Mouse (Mus musculus) inflammation-experienced regulatory T-cells, adult 6 months (primary cell): ENCODE results near the gene Sf1. TPM values are rescaled to one million over a fixed set of nuclear protein-coding genes. Genes with fewer than 3 reads are reported as not detected.

Experiments used
- ATAC-seq: one replicate; pipeline ENCODE4 v1.8.0; 2017
- polyA plus RNA-seq, 3 experiments: library from polyadenylated mRNA; unstranded; fragments of 100-300 nt; shearing (Covaris generic); gene quantifications; one replicate each; pipeline ENCODE4 v1.2.1; 2017

The Sf1 gene
- polyA plus RNA-seq, 3 experiments from 2014 or later = 53.3 to 63.5 (median 59.1) TPM

- no peak for ATAC-seq
Observed at GRCm38 (mm10) chr19:6420481-6421210, 57.2 kb downstream of the Sf1 start.

DNA sequence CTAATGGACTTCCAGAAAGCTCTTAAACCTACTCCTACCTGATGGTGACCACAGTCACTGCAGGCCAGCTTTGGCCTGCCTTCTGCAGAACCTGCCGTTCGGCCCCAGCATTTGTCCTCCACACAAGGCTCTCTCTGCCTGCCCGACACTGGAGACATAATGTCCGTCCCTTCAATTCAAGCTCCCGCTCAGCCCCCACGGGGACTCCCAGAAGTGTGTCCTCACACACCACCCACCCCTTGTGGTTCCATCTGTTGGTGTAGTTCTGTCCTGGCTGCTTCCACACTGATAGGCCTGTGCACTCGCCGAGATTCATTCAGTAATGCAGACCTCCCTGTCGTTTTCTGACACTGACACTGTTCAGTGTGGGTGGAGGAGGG, 57.7 kb downstream of the Sf1 start:
- no peak for ATAC-seq

GRCm38 (mm10) chr19:6422014-6422413, 58.5 kb downstream of the Sf1 start:
- ATAC-seq = no peak

GRCm38 (mm10) chr19:6423241-6423640, 59.8 kb downstream of the Sf1 start:
- ATAC-seq = no peak

DNA sequence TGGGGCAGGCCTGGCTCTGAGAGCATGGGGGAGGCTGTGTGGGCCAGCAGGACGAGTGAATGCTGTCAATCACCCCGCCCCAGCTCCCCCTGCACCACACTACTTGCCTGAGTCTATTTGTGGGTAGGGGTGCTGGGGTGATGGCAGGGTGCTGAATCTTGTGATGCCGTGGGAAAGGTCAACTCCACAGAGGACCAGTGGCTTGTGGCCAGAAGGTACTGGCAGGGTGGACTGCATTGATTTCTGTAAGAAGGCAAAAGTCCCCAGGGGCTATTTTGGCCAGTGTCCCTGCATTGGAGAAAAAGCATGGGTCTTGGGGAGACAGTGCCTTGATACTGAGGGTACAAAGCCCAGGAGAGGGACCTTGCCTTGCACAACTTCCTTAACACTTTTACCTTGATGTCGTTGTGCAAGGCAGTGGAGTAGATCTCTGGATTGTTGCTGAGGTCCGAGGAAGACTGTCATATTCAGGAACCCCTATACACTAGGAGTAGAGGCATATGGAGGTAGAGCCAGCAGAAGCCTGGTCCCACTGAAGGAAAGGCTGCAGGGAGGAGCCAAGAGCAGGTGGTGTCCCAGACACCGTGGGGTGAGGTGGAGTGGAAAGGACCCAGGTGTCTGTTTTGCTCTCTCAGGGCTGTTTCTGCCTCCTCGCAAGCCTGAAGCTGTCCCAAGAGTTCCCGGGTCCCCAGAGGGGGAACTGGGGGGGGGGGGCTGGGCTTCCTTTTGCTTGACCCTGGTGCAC, 60.8 kb downstream of the Sf1 start:
- ATAC-seq = no peak

DNA sequence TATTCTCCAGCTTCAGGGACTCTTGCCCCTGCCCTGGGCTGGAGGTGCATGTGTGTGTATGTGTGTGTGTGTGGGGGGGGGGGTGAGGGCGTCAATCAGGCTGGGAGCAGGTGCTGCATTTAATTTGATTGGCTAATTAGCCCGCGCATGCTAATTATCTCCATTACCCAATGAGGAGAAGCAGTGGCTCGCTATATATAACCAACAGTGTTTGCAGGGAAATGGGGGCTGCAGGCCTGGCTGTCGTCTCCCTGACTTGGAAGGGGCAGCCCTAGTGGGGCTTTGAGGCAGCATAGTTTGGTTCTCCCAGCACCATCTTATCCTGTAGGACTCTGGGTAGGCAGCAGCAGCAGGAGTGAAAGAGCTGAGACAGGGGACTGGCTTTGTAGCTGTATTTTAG, 62.1 kb downstream of the Sf1 start:
- no peak for ATAC-seq

DNA sequence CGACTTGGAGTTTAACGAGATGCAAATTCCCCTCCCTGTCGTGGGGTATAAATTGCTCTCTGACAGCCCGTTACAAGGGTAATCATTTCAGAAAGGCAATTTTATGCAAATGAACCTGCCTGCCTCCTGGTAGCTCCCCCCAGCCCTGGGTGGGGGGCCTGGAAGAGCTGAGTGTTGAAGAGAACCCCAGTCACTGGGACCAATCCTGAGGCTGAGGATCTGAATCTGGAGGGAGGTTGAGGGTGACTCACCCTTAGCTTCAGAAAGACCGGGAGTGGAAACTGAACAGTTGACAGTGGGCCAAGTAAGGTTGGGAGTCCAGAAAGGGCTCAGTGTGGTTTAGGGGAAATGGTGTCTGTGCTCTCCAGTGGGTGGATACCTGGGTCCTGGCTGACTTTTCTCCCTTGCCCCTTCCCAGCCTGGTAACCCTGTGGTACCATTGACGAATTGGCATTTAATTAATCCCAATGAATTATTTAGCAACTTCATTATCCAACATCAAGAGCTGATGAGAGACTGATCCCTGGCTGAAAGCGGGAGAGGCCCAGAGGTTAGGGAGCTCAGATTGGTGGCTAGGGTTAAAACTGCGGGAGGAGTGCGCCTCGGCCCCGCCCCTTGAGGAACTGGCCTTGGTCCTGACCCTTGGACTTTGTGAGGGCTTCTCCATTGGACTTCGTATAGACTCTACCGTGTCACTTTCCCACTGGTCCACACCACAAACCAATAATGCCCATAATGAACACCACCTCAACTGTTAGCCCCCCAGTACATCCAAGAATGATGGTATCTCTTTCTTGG, 63.4 kb downstream of the Sf1 start:
- no peak for ATAC-seq

Other genes with a start within 250 kb of the Sf1 start
- 1 to 10 TPM; 1.4 to 4.4 (median 3.3) TPM for gene Sac3d1, start 245.0 kb upstream of the Sf1 start, polyA plus RNA-seq
- gene Snx15, start 235.4 kb upstream of the Sf1 start, polyA plus RNA-seq = 10 to 100 TPM; 17.2 to 21.8 (median 20.4) TPM
- gene Batf2, start 222.7 kb upstream of the Sf1 start, polyA plus RNA-seq = not detected
- 10 to 100 TPM; 14.3 to 31.0 (median 21.9) TPM for gene Arl2, start 222.1 kb upstream of the Sf1 start, polyA plus RNA-seq
- under 1 TPM in 2 of 3 experiments, not detected in 1; 0.55 to 0.79 TPM for gene Majin, start 179.3 kb upstream of the Sf1 start, polyA plus RNA-seq
- gene Gpha2, start 137.3 kb upstream of the Sf1 start, polyA plus RNA-seq = not detected
- 1 to 10 TPM; 1.7 to 3.3 (median 2.2) TPM for gene Ppp2r5b, start 127.8 kb upstream of the Sf1 start, polyA plus RNA-seq
- gene Atg2a, start 122.0 kb upstream of the Sf1 start, polyA plus RNA-seq = 10 to 100 TPM in 2 of 3 experiments, 1 to 10 TPM in 1; 8.1 to 12.6 (median 11.5) TPM
- gene Ehd1, start 87.0 kb upstream of the Sf1 start, polyA plus RNA-seq = 10 to 100 TPM; 10.8 to 36.2 (median 11.4) TPM
- under 1 TPM; 0.15 to 0.36 (median 0.26) TPM for gene Cdc42bpg, start 57.2 kb upstream of the Sf1 start, polyA plus RNA-seq
- 10 to 100 TPM; 15.8 to 18.7 (median 16.3) TPM for gene Men1, start 28.7 kb upstream of the Sf1 start, polyA plus RNA-seq
- gene Map4k2, start 22.6 kb upstream of the Sf1 start, polyA plus RNA-seq = 100 to 1,000 TPM in 1 of 3 experiments, 10 to 100 TPM in 2; 68.4 to 105 (median 88.5) TPM
- 1 to 10 TPM; 3.4 to 6.5 (median 5.7) TPM for gene Pygm, start 20.7 kb downstream of the Sf1 start, polyA plus RNA-seq
- 100 to 1,000 TPM in 1 of 3 experiments, 10 to 100 TPM in 2; 59.9 to 201 (median 68.4) TPM for gene Rasgrp2, start 35.6 kb downstream of the Sf1 start, polyA plus RNA-seq
- gene Nrxn2, start 55.0 kb downstream of the Sf1 start, polyA plus RNA-seq = under 1 TPM in 1 of 3 experiments, not detected in 2; 0.26 TPM
- not detected for gene Slc22a12, start 179.3 kb downstream of the Sf1 start, polyA plus RNA-seq